Mouse (Mus musculus) kidney, postnatal 0 days (tissue): ENCODE measurements at regions not wholly inside any gene's neighbourhood (a gene's known extent, or its start where the extent isn't known, plus 50 kb on each side); places are given as distances from the start of the nearest gene placed in this dataset.

Experiments
- ATAC-seq: fragments of 200-750 bp; cut with Nextera tagmentation; replicated peaks from 2 replicates; pipeline ENCODE4 v1.8.0; 2017; ENCODE audit warnings: low read depth, moderate number of reproducible peaks, moderate TSS enrichment, moderate library complexity; ENCODE audit not compliant: low FRiP score
- DNase-seq: peaks from one replicate; pipeline ENCODE4 v3.0.0-alpha.2; 2016; ENCODE audit warnings: low spot score
- H3K27ac ChIP-seq: fragments of 300-500 bp; sonication (generic); 2 replicates; pipeline ENCODE4 v1.5.1; 2014; ENCODE audit warnings: mild to moderate bottlenecking
- H3K27me3 ChIP-seq: fragments of 300-500 bp; sonication (generic); 2 replicates; pipeline ENCODE4 v1.6.1; 2014; ENCODE audit warnings: low read length, mixed read lengths; ENCODE audit not compliant: insufficient read depth
- H3K36me3 ChIP-seq: fragments of 300-500 bp; sonication (generic); 2 replicates; pipeline ENCODE4 v1.6.1; 2014; ENCODE audit warnings: low read length, mixed read lengths; ENCODE audit not compliant: insufficient read depth
- H3K4me1 ChIP-seq: fragments of 300-500 bp; sonication (generic); replicated peaks from 2 replicates; pipeline ENCODE4 v1.6.1; 2014; ENCODE audit warnings: antibody characterized with exemption, low read length, mixed read lengths; ENCODE audit not compliant: insufficient read depth
- H3K4me2 ChIP-seq: fragments of 300-500 bp; sonication (generic); 2 replicates; pipeline ENCODE4 v1.6.1; 2014; ENCODE audit warnings: mild to moderate bottlenecking, low read length, moderate library complexity, mixed read lengths
- H3K4me3 ChIP-seq: fragments of 300-500 bp; sonication (generic); replicated peaks from 2 replicates; pipeline ENCODE4 v1.5.1; 2014; ENCODE audit warnings: low read depth, low read length
- H3K9ac ChIP-seq: fragments of 300-500 bp; sonication (generic); 2 replicates; pipeline ENCODE4 v1.6.1; 2014; ENCODE audit warnings: low read depth, low read length
- H3K9me3 ChIP-seq: fragments of 300-500 bp; sonication (generic); replicated peaks from 2 replicates; pipeline ENCODE4 v1.6.1; 2016; ENCODE audit warnings: low read length, inconsistent platforms, mixed read lengths
- CTCF ChIP-seq: IDR thresholded peaks from 2 replicates; pipeline ENCODE4 v1.5.1; 2016; ENCODE audit warnings: antibody characterized with exemption, low read depth, mild to moderate bottlenecking, moderate library complexity
- WGBS: fragments of 180-500 bp; shearing (Covaris S2); extraction: QIAGEN DNeasy Blood & Tissue Kit; methylation state at CpG from one replicate; pipeline ENCODE4 v1.1.7; 2014; 5-methylcytosine and 5-hydroxymethylcytosine counted together

DNA sequence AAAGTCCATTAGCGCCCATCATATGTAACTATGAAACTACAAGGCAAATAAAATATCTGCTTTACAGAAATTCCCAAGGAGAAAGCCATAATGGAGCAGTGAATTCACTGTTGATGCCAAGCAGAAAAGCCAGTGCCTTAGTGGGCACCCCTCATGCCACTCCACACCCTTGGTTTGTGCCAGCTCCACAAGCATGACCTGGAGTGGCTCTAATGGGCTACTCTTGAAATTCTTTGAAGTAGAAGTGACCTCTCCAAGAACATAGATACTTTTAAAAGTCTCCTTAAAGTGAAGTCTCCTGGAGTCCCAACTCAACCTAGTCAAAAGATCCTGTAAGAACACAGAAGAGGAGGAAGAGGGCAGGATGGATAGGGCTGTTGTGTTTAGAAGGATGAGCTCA, 593.8 kb upstream of the Adamts9 start:
- no peak overlapping the region for H3K9ac ChIP-seq
- no peak overlapping the region for H3K4me3 ChIP-seq
- ATAC-seq (no peak), DNase-seq (no peak)
- H3K36me3 ChIP-seq = no peaks in the 10 kb centered on the region
- no peaks in the 10 kb centered on the region for H3K27me3 ChIP-seq
- H3K4me1 ChIP-seq = no peaks in the 10 kb centered on the region
- H3K27ac ChIP-seq = no peak overlapping the region
- WGBS = 92% methylated on average over 1 of the region's 1 CpGs
- no peak for TF ChIP-seq CTCF
- no peak overlapping the region for H3K4me2 ChIP-seq
- H3K9me3 ChIP-seq = no peaks in the 10 kb centered on the region

DNA sequence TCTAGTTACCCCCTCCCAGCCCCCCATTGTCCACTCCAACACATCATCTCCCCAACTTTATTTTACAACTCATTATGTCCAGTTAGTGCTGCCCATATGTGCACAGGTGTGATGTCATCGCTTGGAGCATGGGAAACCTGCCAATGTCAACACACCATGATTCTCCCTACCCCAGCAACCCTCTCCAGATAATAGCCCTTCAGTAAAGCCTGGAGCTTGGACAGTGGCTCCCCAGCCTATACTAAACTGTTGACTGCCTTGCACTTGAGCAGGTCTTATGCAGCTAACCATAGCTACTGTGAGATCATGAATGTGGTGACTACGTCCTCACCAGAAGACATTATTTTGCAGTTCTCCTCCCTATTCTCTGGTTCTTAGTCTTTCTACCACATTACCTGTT, 570.5 kb upstream of the Adamts9 start:
- H3K27ac ChIP-seq = no peak overlapping the region
- no peaks in the 10 kb centered on the region for H3K4me1 ChIP-seq
- no peak for DNase-seq
- H3K4me2 ChIP-seq = no peak overlapping the region
- H3K9me3 ChIP-seq = no peaks in the 10 kb centered on the region
- no peak overlapping the region for H3K9ac ChIP-seq
- no peaks in the 10 kb centered on the region for H3K36me3 ChIP-seq
- no peaks in the 10 kb centered on the region for H3K27me3 ChIP-seq
- ATAC-seq = no peak
- WGBS = 88% methylated on average over 2 of the region's 2 CpGs
- no peak for TF ChIP-seq CTCF
- no peak overlapping the region for H3K4me3 ChIP-seq

DNA sequence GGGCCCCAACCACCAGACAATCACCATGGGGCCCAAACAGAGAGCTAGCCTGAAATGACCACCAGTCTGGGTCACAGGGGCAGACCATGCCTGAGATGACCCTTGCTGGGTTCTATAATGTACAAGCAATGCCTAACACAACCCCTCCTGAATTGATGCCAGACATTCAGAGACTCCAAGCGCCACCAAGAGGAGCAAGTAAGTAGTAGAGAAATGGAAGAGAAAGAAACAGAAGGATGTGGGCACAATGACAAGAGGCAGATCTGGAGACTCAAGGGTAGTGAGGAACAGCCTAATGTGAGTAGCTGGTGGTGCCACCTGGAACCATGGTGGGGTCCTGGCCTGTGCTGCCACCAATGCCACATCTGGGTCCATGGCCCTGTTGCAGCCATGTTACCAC, 566.6 kb upstream of the Adamts9 start:
- H3K36me3 ChIP-seq = no peaks in the 10 kb centered on the region
- H3K4me2 ChIP-seq = no peak overlapping the region
- H3K9ac ChIP-seq = no peak overlapping the region
- no peaks in the 10 kb centered on the region for H3K27me3 ChIP-seq
- WGBS = 81% methylated on average over 1 of the region's 1 CpGs
- no peaks in the 10 kb centered on the region for H3K9me3 ChIP-seq
- TF ChIP-seq CTCF = peak; percentile 45; the same call in 1 of the 2 replicates
- DNase-seq (peak; percentile 19), ATAC-seq (no peak)
- H3K27ac ChIP-seq = no peak overlapping the region
- H3K4me3 ChIP-seq = no peak overlapping the region
- no peaks in the 10 kb centered on the region for H3K4me1 ChIP-seq

DNA sequence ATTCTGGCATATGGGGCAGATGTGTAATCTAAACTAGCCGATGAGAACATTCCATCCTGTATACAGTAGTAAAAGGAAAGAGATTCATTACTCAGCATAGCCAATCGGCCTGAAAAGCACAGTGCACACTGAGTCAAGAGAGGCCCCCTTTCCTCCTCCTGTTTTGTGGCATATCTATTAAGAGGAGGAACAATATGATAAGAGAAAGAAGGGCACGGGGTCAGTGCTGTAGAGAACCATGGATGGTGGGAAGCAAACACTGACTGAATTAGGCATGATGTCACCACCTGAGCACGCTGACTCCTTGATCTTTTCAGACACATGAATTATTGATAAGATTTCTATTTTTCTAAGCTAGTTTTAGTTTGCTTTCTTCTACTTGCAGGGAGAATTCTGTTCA, 554.5 kb upstream of the Adamts9 start:
- no peak overlapping the region for H3K27ac ChIP-seq
- 79% methylated on average over 4 of the region's 4 CpGs for WGBS
- H3K9me3 ChIP-seq = no peaks in the 10 kb centered on the region
- no peaks in the 10 kb centered on the region for H3K27me3 ChIP-seq
- H3K4me1 ChIP-seq = no peaks in the 10 kb centered on the region
- H3K36me3 ChIP-seq = no peaks in the 10 kb centered on the region
- TF ChIP-seq CTCF = no peak
- DNase-seq = no peak
- no peak overlapping the region for H3K4me3 ChIP-seq
- ATAC-seq = no peak
- no peak overlapping the region for H3K9ac ChIP-seq
- H3K4me2 ChIP-seq = no peak overlapping the region

DNA sequence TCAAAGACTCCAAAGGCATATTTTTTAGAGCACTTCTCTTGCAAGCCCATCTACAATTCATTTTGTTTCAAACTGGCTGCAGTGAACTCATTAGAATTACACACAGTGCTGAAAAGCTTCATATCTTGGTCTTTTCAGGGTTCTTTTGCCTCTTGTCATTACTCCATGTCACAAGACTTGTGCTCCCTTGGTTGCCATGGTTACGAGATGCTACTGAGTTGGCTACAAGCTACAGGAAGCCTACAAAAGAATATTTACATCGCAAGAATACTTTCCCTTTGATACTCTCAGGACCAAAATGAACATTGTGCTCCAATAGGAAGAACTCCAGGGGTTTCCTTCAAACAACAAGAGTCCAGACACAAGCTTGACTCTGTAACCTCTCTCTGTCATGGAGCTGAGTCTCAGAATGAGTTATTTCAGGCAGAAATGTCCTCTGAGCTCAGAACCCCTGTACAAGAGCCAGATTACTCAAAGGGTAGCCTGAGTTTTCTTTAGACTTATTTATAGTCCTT, 545.2 kb upstream of the Adamts9 start:
- Histone ChIP-seq H3K4me3 (no peak overlapping the region), H3K27ac (no peak overlapping the region), H3K27me3 (no peaks in the 10 kb centered on the region), H3K4me2 (no peak overlapping the region), H3K9ac (no peak overlapping the region), H3K9me3 (no peaks in the 10 kb centered on the region), H3K4me1 (no peaks in the 10 kb centered on the region), H3K36me3 (no peaks in the 10 kb centered on the region)
- 67% methylated on average over 2 of the region's 2 CpGs for WGBS
- ATAC-seq (no peak), DNase-seq (peak; percentile 62)
- TF ChIP-seq CTCF = no peak

DNA sequence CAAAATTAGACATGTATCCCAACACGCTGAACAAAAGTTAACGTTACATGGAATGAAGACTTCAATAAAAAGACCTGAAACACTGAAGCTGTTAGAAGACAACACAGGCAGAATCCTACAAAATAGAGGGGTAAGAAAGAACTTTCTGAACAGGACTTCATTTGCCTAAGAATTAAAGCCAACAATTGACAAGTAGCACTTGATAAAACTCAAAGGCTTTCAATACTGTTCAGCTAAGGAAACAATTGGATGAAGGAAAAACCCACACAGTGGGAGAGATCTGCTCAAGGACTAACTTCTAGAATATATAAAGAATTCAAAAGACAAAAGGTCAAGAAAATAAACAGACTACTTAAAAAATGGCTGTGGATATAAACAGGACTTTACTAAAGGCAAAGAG, 535.2 kb upstream of the Adamts9 start:
- Histone ChIP-seq H3K9ac (no peak overlapping the region), H3K27me3 (no peaks in the 10 kb centered on the region), H3K27ac (no peak overlapping the region), H3K36me3 (no peaks in the 10 kb centered on the region), H3K4me3 (no peak overlapping the region), H3K4me1 (no peaks in the 10 kb centered on the region), H3K4me2 (no peak overlapping the region), H3K9me3 (no peaks in the 10 kb centered on the region)
- ATAC-seq (no peak), DNase-seq (no peak)
- WGBS = 90% methylated on average over 2 of the region's 2 CpGs
- TF ChIP-seq CTCF = no peak

DNA sequence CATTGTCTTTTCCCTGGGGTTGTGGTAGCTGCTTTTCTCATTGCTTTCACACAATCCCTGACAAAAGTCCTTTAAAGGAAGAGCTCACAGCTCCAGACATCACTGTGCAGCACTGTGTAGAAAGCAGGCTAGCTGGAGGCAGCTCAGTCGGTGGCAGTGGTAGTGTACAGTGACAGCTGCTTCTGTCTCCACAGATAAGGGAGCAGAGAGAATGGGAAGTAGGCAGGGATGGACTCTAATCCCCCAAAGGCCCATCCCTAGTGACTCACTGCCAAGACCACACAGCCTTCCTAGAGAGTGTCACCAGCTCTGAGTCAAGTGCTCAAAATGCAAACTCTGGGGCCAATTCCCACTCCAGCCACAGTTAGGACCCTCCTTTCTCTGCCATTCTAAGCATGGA, 531.7 kb upstream of the Adamts9 start:
- H3K4me3 ChIP-seq = no peak overlapping the region
- H3K9me3 ChIP-seq = no peaks in the 10 kb centered on the region
- no peak for TF ChIP-seq CTCF
- H3K4me1 ChIP-seq = no peaks in the 10 kb centered on the region
- no peak overlapping the region for H3K4me2 ChIP-seq
- no peaks in the 10 kb centered on the region for H3K36me3 ChIP-seq
- DNase-seq (no peak), ATAC-seq (no peak)
- H3K27ac ChIP-seq = no peak overlapping the region
- no peak overlapping the region for H3K9ac ChIP-seq
- WGBS = 42% methylated on average over 1 of the region's 1 CpGs
- H3K27me3 ChIP-seq = no peaks in the 10 kb centered on the region
